Mouse (Mus musculus): ENCODE measurements around the gene Ascl5.

DNA sequence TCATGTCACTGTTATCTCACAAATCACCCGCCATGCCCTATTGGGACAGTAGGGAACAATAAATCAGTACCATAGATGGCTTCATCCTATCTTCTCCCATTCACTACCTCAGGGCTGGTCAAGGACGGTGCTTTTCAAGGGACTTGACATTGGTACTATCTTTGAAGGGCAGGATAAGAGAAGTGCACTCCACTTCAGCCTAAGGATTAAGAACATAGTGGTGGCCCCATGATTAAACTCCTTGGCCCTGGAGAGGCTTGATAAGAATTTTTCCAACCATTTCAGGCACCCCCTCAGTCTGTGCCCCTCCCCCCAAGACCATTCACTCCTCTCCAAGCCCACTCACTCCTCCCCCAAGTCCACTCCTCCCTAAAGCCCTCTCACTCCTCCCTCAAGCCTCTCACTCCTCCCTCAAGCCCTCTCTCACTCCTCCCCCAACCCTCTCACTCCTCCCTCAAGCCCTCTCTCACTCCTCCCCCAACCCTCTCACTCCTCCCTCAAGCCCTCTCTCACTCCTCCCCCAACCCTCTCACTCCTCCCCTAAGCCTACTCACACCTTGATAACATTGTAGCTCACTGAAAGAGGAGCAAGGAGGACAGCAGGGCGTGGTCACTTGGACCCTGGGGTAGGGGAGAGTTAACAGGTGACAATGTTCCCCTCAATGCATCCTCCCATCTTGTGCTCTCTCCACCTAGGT is 35.5 kb downstream of the Ascl5 start:
- TF ChIP-seq POLR2A (IDR thresholded peaks at IDR 0.05; ENCODE audit: borderline replicate concordance, control insufficient read depth, low read depth, low read length) (no peak), CTCF (IDR thresholded peaks at IDR 0.05; ENCODE audit: control insufficient read depth, insufficient read depth, low read length) (no peak)
